Mouse (Mus musculus) telencephalon, adult 2 months (tissue): ENCODE results near the gene Eif4g1.
A peak's percentile ranks its signal among the peaks of the same experiment; 100 is the strongest.

Experiments used
- DNase-seq: peaks from one replicate; pipeline ENCODE4 v3.0.0-alpha.2; 2011; ENCODE audit warnings: low read depth, low spot score

Gene Eif4g1

GRCm38 (mm10) chr16:20725321-20725720 is 57.2 kb downstream of the Eif4g1 start:
- DNase-seq: no peak

- no peak for DNase-seq
Measured at GRCm38 (mm10) chr16:20725750-20726149, 57.6 kb downstream of the Eif4g1 start.

GRCm38 (mm10) chr16:20726384-20726783 is 58.3 kb downstream of the Eif4g1 start:
- no peak for DNase-seq

GRCm38 (mm10) chr16:20730293-20730711 is 62.2 kb downstream of the Eif4g1 start:
- no peak for DNase-seq

GRCm38 (mm10) chr16:20731688-20732087 is 63.6 kb downstream of the Eif4g1 start:
- peak; percentile 67 for DNase-seq

- DNase-seq: no peak
Measured at GRCm38 (mm10) chr16:20732251-20732924, 64.3 kb downstream of the Eif4g1 start.

- DNase-seq: no peak
Measured at GRCm38 (mm10) chr16:20732925-20733730, 65.0 kb downstream of the Eif4g1 start, which contains the start of gene Chrd. TSS of gene Chrd (plus strand) at chr16:20733127.

- DNase-seq: no peak
Measured at GRCm38 (mm10) chr16:20733731-20734730, 65.9 kb downstream of the Eif4g1 start, which contains the start of gene Thpo. TSS of gene Thpo (minus strand) at chr16:20734511.

- DNase-seq: no peak
Measured at GRCm38 (mm10) chr16:20735651-20736050, 67.5 kb downstream of the Eif4g1 start.

- no peak for DNase-seq
Measured at GRCm38 (mm10) chr16:20736168-20736567, 68.1 kb downstream of the Eif4g1 start.

GRCm38 (mm10) chr16:20736823-20737222 is 68.7 kb downstream of the Eif4g1 start:
- no peak for DNase-seq

GRCm38 (mm10) chr16:20739845-20740244 is 71.7 kb downstream of the Eif4g1 start:
- DNase-seq: no peak
